Mouse (Mus musculus): ENCODE data around the gene Col6a2. TPM values are rescaled to one million over a fixed set of nuclear protein-coding genes. Genes with fewer than 3 reads are reported as not detected.

Col6a2 gene
- polyA plus RNA-seq, 1 experiment from 2014 or later, result 31.7 TPM

DNA sequence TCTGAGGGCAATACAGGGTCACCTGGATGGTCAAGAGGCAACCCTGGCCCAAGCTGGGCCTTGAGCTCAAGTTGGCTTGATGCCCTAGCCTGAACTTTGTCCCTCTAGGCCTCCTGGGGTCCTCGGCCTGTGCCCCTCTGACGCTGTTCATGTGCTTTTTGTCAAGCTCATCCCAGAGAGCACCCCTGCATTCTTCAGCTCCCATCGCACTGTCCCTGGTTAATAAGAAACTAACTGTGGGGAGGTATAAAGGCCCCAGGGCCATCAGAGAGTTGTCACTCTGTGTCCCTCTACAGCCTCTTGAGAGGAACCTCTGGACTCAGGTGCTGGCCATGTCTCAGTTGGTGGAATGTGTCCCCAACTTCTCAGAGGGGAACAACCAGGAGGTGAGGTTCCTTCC lies 48.1 kb downstream of the Col6a2 start, which contains the start of gene Ftcd:
TSS of gene Ftcd (plus strand) at position 275 of the 400 bp plus-strand sequence.
- Histone ChIP-seq H3K27ac (replicated peaks) (no peak within 1 kb of the TSS), H3K36me3 (no peaks in the 10 kb centered on the region), H3K27me3 (no peaks in the 10 kb centered on the region), H3K4me1 (replicated peaks) (no peaks in the 10 kb centered on the region), H3K9me3 (no peaks in the 10 kb centered on the region), H3K4me2 (no peak within 1 kb of the TSS), H3K9ac (no peak within 1 kb of the TSS), H3K4me3 (no peak within 1 kb of the TSS)
- no peak for ATAC-seq (ENCODE audit: low read depth)
- WGBS, result 68% methylated on average over 3 of the region's 3 CpGs

DNA sequence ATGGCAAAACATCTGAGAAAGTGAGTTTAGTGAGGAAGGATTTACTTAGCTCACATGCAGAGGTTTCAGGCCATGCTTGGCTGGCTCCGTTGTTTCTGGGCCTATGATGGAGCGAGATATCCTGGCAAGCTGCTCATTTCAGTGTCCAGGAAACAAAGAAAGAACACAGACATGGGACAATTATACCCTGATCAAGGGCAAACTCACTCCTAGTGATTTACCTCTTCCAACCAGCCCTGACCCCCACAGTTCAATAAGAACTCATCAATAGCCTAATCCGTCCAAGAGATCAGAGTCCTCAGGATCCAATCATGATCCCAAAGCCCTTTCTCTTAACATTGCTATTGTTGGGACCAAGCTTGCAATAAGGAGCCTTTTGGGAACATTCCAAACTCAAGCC lies 51.3 kb downstream of the Col6a2 start:
- Histone ChIP-seq H3K27ac (replicated peaks) (no peak overlapping the region), H3K4me2 (no peak overlapping the region), H3K4me3 (no peak overlapping the region), H3K9me3 (no peaks in the 10 kb centered on the region), H3K4me1 (replicated peaks) (no peaks in the 10 kb centered on the region), H3K27me3 (no peaks in the 10 kb centered on the region), H3K9ac (no peak overlapping the region), H3K36me3 (no peaks in the 10 kb centered on the region)
- no peak for ATAC-seq (ENCODE audit: low read depth)
- WGBS, result 71% methylated on average over 3 of the region's 3 CpGs

DNA sequence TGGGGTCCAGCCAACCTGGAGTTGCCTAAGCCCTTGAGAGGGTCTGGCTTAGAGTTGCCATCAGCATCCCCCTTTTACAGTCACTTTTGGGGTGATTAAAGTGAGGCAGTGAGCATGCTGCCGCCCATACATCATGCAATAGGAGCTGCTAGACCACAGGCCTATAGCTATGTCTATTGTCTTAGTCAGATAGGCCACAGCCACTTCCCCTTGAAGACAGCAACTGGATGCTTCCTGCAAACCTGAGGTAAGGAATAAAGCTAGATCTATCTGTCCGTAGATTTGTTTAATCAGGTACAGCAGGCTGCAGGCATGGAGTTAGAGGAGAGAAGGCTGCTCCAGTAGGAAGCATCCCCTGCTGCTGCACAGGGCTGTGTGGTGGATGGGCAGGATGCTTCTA lies 52.4 kb downstream of the Col6a2 start:
- no peak for ATAC-seq (ENCODE audit: low read depth)

DNA sequence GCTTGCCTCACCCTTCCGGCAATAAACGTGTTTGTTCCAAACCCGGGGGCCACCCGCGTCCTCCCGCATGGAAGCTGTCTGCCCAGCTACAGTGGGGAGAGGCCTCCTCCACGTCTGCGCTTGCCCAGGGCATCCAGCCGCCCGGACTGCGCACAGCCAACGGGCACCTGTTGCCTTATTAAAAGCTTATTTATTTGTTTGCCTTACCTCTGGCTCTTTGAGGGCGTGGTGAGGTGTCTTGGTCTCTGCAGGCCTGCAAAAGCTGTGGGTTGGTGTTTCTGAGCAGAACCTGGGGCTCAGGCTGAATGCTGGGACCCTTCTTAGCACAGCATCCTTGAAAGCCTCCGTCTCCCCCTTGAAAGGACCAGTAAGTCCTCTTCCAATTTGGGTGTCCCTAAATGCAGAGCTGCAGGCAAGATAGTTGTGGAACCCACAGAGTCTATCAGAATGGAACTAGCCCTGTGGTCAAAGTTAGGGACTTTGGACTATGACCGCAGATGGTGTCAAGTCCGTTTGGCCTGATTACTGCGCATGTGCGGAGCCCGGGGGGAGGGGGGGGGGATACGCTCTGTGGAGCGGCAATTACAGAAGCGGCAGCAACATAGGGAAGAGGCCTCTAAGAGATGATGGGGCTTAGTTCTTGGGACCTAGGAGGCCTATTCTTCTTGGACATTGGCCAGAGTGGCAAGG lies 53.3 kb downstream of the Col6a2 start:
- ATAC-seq (ENCODE audit: low read depth), result no peak
- H3K4me3 ChIP-seq, result no peak overlapping the region
- no peaks in the 10 kb centered on the region for H3K4me1 ChIP-seq (replicated peaks)
- no peak overlapping the region for H3K4me2 ChIP-seq
- no peaks in the 10 kb centered on the region for H3K36me3 ChIP-seq
- WGBS, result 89% methylated on average over 22 of the region's 22 CpGs
- no peak overlapping the region for H3K27ac ChIP-seq (replicated peaks)
- H3K9me3 ChIP-seq, result no peaks in the 10 kb centered on the region
- H3K9ac ChIP-seq, result no peak overlapping the region
- H3K27me3 ChIP-seq, result no peaks in the 10 kb centered on the region

More for the DNA sequence above, 52.4 kb downstream of the Col6a2 start:
- Histone ChIP-seq H3K27ac (replicated peaks) (no peak overlapping the region), H3K9ac (no peak overlapping the region), H3K27me3 (no peaks in the 10 kb centered on the region), H3K4me3 (no peak overlapping the region), H3K4me2 (no peak overlapping the region), H3K4me1 (replicated peaks) (no peaks in the 10 kb centered on the region), H3K9me3 (no peaks in the 10 kb centered on the region), H3K36me3 (no peaks in the 10 kb centered on the region)
- WGBS, result 80% methylated on average over 2 of the region's 2 CpGs

DNA sequence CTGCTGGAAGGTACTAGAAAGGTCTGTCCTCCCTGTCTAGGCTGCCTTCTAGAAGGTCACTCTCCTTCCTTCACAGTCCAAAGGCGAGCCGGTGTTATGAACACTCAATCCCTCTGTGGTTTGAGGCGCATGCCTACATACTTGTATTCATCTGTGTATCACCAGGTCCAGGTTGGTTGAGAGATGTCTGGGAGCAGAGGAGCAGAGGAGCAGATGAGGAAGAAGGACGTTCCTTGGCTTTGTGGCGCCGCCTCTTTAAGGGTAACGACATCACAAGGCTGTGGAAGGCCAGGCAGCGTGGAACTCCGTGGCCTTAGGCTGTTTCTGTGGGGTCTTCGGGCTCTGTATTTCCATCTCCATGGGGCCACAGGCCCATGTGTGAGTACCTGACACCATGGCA lies 61.5 kb downstream of the Col6a2 start, which contains the start of gene Spatc1l:
TSS of gene Spatc1l (plus strand) at position 301 of the 400 bp plus-strand sequence.
- no peak for ATAC-seq (ENCODE audit: low read depth)
- 91% methylated on average over 10 of the region's 10 CpGs for WGBS

DNA sequence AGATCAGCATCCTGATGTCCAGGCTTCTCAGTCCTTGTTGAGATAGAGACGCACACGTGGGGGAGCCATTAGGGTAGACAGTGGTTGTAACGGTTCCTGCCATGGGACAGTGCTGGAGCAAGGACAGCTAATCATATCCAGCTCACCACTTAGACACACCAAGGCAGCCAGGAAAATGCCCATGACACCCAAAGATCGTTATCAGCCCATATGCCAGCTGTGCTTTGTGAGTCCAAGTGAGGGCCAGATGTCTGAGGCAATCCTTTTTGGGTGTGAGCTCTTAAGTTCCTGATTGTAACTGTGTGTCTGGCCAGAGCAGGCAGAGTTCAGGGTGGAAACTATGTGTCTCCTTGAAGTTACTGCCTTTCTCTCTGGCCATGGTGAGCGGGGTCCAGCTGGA lies 69.4 kb downstream of the Col6a2 start:
- no peaks in the 10 kb centered on the region for H3K27me3 ChIP-seq
- H3K4me1 ChIP-seq (replicated peaks), result no peaks in the 10 kb centered on the region
- no peak overlapping the region for H3K9ac ChIP-seq
- H3K9me3 ChIP-seq, result no peaks in the 10 kb centered on the region
- peaks cover 68% of the 10 kb centered on the region for H3K36me3 ChIP-seq
- no peak for ATAC-seq (ENCODE audit: low read depth)
- 97% methylated on average over 5 of the region's 5 CpGs for WGBS
- no peak overlapping the region for H3K27ac ChIP-seq (replicated peaks)
- H3K4me2 ChIP-seq, result no peak overlapping the region
- H3K4me3 ChIP-seq, result no peak overlapping the region

More for the DNA sequence above, 61.5 kb downstream of the Col6a2 start, which contains the start of gene Spatc1l:
- Histone ChIP-seq H3K4me2 (no peak within 1 kb of the TSS), H3K9me3 (no peaks in the 10 kb centered on the region), H3K9ac (no peak within 1 kb of the TSS), H3K27me3 (no peaks in the 10 kb centered on the region), H3K27ac (replicated peaks) (no peak within 1 kb of the TSS), H3K4me1 (replicated peaks) (no peaks in the 10 kb centered on the region), H3K36me3 (no peaks in the 10 kb centered on the region), H3K4me3 (no peak within 1 kb of the TSS)

DNA sequence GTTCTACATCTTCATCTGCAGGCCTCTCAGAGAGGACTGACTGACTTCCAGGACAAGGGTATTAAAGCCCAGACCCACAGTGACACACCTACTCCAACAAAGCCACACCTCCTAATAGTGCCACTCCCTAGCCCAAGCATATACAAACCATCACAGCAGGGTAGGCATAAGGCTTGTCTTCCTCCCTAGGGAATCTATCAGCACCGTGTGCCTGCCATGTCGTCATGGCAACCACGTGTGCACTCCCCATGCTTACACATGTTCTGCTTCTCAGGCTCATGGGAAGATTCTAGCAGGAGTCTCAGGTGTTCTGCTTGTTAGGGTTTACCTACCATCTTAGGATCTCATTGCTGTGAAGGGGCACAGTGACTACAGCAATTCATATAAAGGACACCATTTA lies 71.9 kb downstream of the Col6a2 start:
- H3K9ac ChIP-seq, result no peak overlapping the region
- peaks cover 92% of the 10 kb centered on the region for H3K36me3 ChIP-seq
- H3K4me1 ChIP-seq (replicated peaks), result no peaks in the 10 kb centered on the region
- H3K4me3 ChIP-seq, result no peak overlapping the region
- no peak for ATAC-seq (ENCODE audit: low read depth)
- H3K4me2 ChIP-seq, result no peak overlapping the region
- no peak overlapping the region for H3K27ac ChIP-seq (replicated peaks)
- H3K27me3 ChIP-seq, result no peaks in the 10 kb centered on the region
- 73% methylated on average over 3 of the region's 3 CpGs for WGBS
- no peaks in the 10 kb centered on the region for H3K9me3 ChIP-seq

DNA sequence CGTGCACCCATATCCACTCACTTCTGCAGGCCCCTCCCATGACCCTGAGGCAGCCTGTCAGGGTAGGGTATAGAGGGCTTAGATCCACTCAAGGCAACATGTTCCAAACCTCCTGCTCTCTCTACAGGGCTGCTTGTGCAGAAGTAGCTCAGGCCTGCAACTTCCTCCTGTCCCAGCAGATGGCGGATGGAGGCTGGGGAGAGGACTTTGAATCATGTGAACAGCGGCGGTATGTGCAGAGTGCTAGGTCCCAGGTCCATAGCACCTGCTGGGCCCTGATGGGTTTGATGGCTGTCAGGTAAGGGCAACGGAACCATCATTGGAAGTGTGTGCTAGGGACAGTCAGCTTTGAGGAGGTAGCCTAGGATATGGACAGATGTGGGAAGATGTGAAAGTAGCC lies 73.0 kb downstream of the Col6a2 start:
- H3K36me3 ChIP-seq, result peaks cover 97% of the 10 kb centered on the region
- no peaks in the 10 kb centered on the region for H3K27me3 ChIP-seq
- H3K4me1 ChIP-seq (replicated peaks), result no peaks in the 10 kb centered on the region
- H3K9me3 ChIP-seq, result no peaks in the 10 kb centered on the region
- H3K4me3 ChIP-seq, result no peak overlapping the region
- H3K4me2 ChIP-seq, result no peak overlapping the region
- WGBS, result 92% methylated on average over 5 of the region's 5 CpGs
- ATAC-seq (ENCODE audit: low read depth), result no peak
- no peak overlapping the region for H3K9ac ChIP-seq
- H3K27ac ChIP-seq (replicated peaks), result no peak overlapping the region

DNA sequence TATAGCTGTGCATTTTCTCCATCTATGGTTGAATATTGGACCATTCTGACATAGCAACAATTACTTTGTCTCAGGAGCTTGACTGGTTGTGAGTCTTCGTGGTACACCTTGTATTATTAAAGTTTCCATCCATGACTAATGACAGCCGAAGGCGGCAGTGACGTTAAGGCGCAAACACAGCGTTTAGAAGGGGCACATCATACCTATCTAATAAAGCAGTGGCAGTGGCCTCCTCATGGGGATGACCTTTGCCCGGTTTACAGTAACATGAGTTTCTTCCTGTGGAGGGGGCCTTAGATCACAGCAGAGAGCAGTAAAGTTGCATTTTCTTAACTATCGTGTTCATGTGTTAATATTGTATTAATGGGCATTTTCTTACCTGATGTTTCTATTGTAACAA lies 75.2 kb downstream of the Col6a2 start:
- no peaks in the 10 kb centered on the region for H3K9me3 ChIP-seq
- H3K27me3 ChIP-seq, result no peaks in the 10 kb centered on the region
- no peak overlapping the region for H3K4me2 ChIP-seq
- no peaks in the 10 kb centered on the region for H3K4me1 ChIP-seq (replicated peaks)
- WGBS, result 90% methylated on average over 8 of the region's 8 CpGs
- H3K4me3 ChIP-seq, result no peak overlapping the region
- H3K27ac ChIP-seq (replicated peaks), result no peak overlapping the region
- no peak overlapping the region for H3K9ac ChIP-seq
- ATAC-seq (ENCODE audit: low read depth), result no peak
- H3K36me3 ChIP-seq, result peaks cover 100% of the 10 kb centered on the region

DNA sequence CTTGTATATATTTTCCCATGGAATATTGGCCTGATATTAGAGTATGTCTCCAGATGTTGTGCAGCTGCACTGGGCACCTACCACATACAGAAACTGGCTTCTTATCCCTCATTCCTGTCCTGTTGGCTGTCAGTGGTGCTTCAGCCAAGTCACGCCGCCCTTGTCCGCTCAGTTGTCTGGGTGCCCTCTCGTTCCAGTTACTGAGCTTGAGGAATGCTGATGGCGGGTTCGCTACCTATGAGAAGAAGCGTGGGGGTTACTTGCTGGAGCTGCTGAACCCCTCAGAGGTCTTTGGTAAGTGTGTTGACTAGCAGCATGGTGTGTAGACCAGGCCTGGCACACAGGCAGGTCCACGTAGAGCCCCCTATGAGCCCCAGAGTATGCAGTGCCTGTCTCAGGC lies 76.9 kb downstream of the Col6a2 start:
- no peaks in the 10 kb centered on the region for H3K27me3 ChIP-seq
- H3K4me1 ChIP-seq (replicated peaks), result no peaks in the 10 kb centered on the region
- no peak overlapping the region for H3K4me2 ChIP-seq
- H3K9me3 ChIP-seq, result no peaks in the 10 kb centered on the region
- no peak overlapping the region for H3K27ac ChIP-seq (replicated peaks)
- H3K9ac ChIP-seq, result no peak overlapping the region
- peaks cover 100% of the 10 kb centered on the region for H3K36me3 ChIP-seq
- no peak for ATAC-seq (ENCODE audit: low read depth)
- WGBS, result 96% methylated on average over 8 of the region's 8 CpGs
- no peak overlapping the region for H3K4me3 ChIP-seq

Other genes with a start within 250 kb of the Col6a2 start
- not detected in 2 replicates for gene AC141477.1, start 183.2 kb downstream of the Col6a2 start, polyA plus RNA-seq (2015; fragmentation: Nextera tagmentation; extraction: Ambion mirVana)
- gene Pcnt, start 180.8 kb downstream of the Col6a2 start, polyA plus RNA-seq (2015; fragmentation: Nextera tagmentation; extraction: Ambion mirVana), result 7.3 and 7.7 TPM in 2 replicates
- gene 2610028H24Rik, start 174.5 kb downstream of the Col6a2 start, polyA plus RNA-seq (2015; fragmentation: Nextera tagmentation; extraction: Ambion mirVana), result not detected in 2 replicates
- gene Mcm3ap, start 154.7 kb downstream of the Col6a2 start, polyA plus RNA-seq (2015; fragmentation: Nextera tagmentation; extraction: Ambion mirVana), result 54.6 and 61.3 TPM in 2 replicates
- gene Ybey, start 154.5 kb downstream of the Col6a2 start, polyA plus RNA-seq (2015; fragmentation: Nextera tagmentation; extraction: Ambion mirVana), result 6.0 and 7.3 TPM in 2 replicates
- gene Lss, start 92.0 kb downstream of the Col6a2 start, polyA plus RNA-seq (2015; fragmentation: Nextera tagmentation; extraction: Ambion mirVana), result 35.5 and 38.7 TPM in 2 replicates
- gene Spatc1l, start 61.4 kb downstream of the Col6a2 start, polyA plus RNA-seq (2015; fragmentation: Nextera tagmentation; extraction: Ambion mirVana), result not detected in 2 replicates
- gene Ftcd, start 48.0 kb downstream of the Col6a2 start, polyA plus RNA-seq (2015; fragmentation: Nextera tagmentation; extraction: Ambion mirVana), result not detected in 2 replicates
- gene Col6a1, start 102.5 kb upstream of the Col6a2 start, polyA plus RNA-seq (2015; fragmentation: Nextera tagmentation; extraction: Ambion mirVana), result 28.1 and 36.0 TPM in 2 replicates

All from neural tube, embryonic 13.5 days (tissue).